ENCODE assay signal across 19 mouse cellular contexts in the genomic region with DNA sequence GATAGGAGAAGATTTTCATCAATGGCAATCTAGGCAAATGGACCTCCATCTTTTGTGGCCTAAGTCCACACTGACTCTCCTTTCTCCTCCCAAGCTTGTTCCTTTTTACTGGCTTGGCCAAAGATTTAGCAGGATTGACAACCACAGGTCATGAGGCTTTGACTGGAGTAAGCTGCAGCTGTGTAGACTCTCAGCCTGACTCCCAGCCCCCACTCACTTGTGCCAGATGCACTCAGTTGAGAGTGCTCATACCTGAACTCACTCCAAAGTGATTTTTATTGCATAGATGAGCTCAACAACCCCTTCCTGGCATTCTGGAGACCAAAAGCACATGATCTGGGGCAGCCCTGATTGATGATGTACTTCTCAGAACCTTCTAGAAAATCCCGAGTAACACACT. TPM values are rescaled to one million over a fixed set of nuclear protein-coding genes. Genes with fewer than 3 reads are reported as not detected.
A peak's percentile ranks its signal among the peaks of the same experiment; 100 is the strongest.
DNase-seq lines count a peak whose midpoint lies in the region.
"Had no signal": no experiment of that assay in that cellular context is flagged by ENCODE, and none has a peak within 500 bp of the region (broad histone marks: within the 10 kb centered on the region; RNA-seq: fewer than 3 reads in every experiment).

A gene (minus strand): TSS at position 101 of the 400 bp plus-strand sequence.

- intact Hi-C loops in heart, postnatal 25 days (cut with DNase I) = no loop called here

- DNase-seq in heart, adult 11 months = peak; percentile 42
- DNase-seq in heart, postnatal 25 days (ENCODE audit: low spot score) = no peak
- DNase-seq: adrenal gland, adult 2 months; adrenal gland, adult 8-10 months; adrenal gland, postnatal 10 days; adrenal gland, postnatal 14 days; adrenal gland, postnatal 25 days; adrenal gland, postnatal 36 days; B cell, adult 2 months; cerebellum, adult 11 months; cerebellum, adult 11-12 months; cerebellum, adult 18-20 months; cerebellum, adult 2 months had no signal

RNA-seq across cellular contexts. Expression of the gene that starts here (rescaled TPM):
- total RNA-seq in heart, postnatal 25 days (2021) = not detected
- total RNA-seq: adrenal gland, adult 18-20 months; adrenal gland, adult 2 months; adrenal gland, adult 8-10 months; adrenal gland, postnatal 10 days; adrenal gland, postnatal 14 days; adrenal gland, postnatal 25 days; adrenal gland, postnatal 36 days; adrenal gland, postnatal 4 days; CH12.LX; ES-E14; G1E; MEL had no signal
